12 mouse cellular contexts compared by ENCODE assay signal in genomic region chr10:84757426-84758199, GRCm38 (mm10). TPM values are rescaled to one million over a fixed set of nuclear protein-coding genes. Genes with fewer than 3 reads are reported as not detected.
DNase-seq lines count a peak whose midpoint lies in the region; ATAC-seq lines count a peak whose summit lies in the region.
"Had no signal": no experiment of that assay in that cellular context is flagged by ENCODE, and none has a peak within 500 bp of the region (broad histone marks: within the 10 kb centered on the region; RNA-seq: fewer than 3 reads in every experiment).

No protein-coding gene starts in this region.

- peaks cover 36% of the 10 kb centered on the region for H3K4me1 ChIP-seq in embryonic facial prominence, embryonic 12.5 days
- peaks cover 48% of the 10 kb centered on the region for H3K4me1 ChIP-seq in intestine, embryonic 15.5 days (replicated peaks)
- peaks cover 71% of the 10 kb centered on the region for H3K4me1 ChIP-seq in midbrain, embryonic 13.5 days (replicated peaks)

- peaks cover 91% of the 10 kb centered on the region for H3K27me3 ChIP-seq in embryonic facial prominence, embryonic 12.5 days
- H3K27me3 ChIP-seq in intestine, embryonic 15.5 days (replicated peaks), result peaks cover 88% of the 10 kb centered on the region
- H3K27me3 ChIP-seq in midbrain, embryonic 13.5 days, result peaks cover 41% of the 10 kb centered on the region

- no peak for ATAC-seq in embryonic facial prominence, embryonic 12.5 days (ENCODE audit: insufficient number of reproducible peaks, insufficient read depth, low FRiP score, low TSS enrichment)
- ATAC-seq in intestine, embryonic 15.5 days, result peak; percentile 76
- ATAC-seq in midbrain, embryonic 13.5 days, result no peak

- H3K36me3 ChIP-seq in embryonic facial prominence, embryonic 12.5 days, result no peaks in the 10 kb centered on the region
- H3K36me3 ChIP-seq in intestine, embryonic 15.5 days, result no peaks in the 10 kb centered on the region
- H3K36me3 ChIP-seq in midbrain, embryonic 13.5 days, result no peaks in the 10 kb centered on the region

- DNase-seq in ES-CJ7 (ENCODE audit: low read depth, low spot score), result peak; percentile 24
- no peak for DNase-seq in adrenal gland, postnatal 36 days
- no peak for DNase-seq in ovary, adult 18-20 months (ENCODE audit: low spot score)
- no peak for DNase-seq in adrenal gland, adult 8-10 months
- DNase-seq in heart, adult 8-10 months (ENCODE audit: low spot score), result no peak
- DNase-seq: gastrocnemius, postnatal 25 days; right cerebral cortex, postnatal 4 days had no signal

- H3K4me2 ChIP-seq in embryonic facial prominence, embryonic 12.5 days (replicated peaks), result no peak overlapping the region
- H3K4me2 ChIP-seq in intestine, embryonic 15.5 days (replicated peaks), result no peak overlapping the region; the same call in 1 of the 2 replicates
- peak overlapping the region; percentile 78 for H3K4me2 ChIP-seq in midbrain, embryonic 13.5 days (replicated peaks)

- no peak overlapping the region for H3K9ac ChIP-seq in embryonic facial prominence, embryonic 12.5 days
- H3K9ac ChIP-seq in intestine, embryonic 15.5 days, result no peak overlapping the region
- peak overlapping the region; percentile 74 for H3K9ac ChIP-seq in midbrain, embryonic 13.5 days (replicated peaks)

- peak overlapping the region; percentile 36; the same call in 1 of the 2 replicates for H3K4me3 ChIP-seq in embryonic facial prominence, embryonic 12.5 days
- no peak overlapping the region for H3K4me3 ChIP-seq in intestine, embryonic 15.5 days (replicated peaks)
- H3K4me3 ChIP-seq in midbrain, embryonic 13.5 days (replicated peaks), result peak overlapping the region; percentile 46

- no peaks in the 10 kb centered on the region for H3K9me3 ChIP-seq in embryonic facial prominence, embryonic 12.5 days
- H3K9me3 ChIP-seq in intestine, embryonic 15.5 days, result no peaks in the 10 kb centered on the region
- no peaks in the 10 kb centered on the region for H3K9me3 ChIP-seq in midbrain, embryonic 13.5 days

- WGBS in embryonic facial prominence, embryonic 12.5 days, result 4% methylated on average over 22 of the region's 22 CpGs
- 5% methylated on average over 22 of the region's 22 CpGs for WGBS in intestine, embryonic 15.5 days
- 1% methylated on average over 22 of the region's 22 CpGs for WGBS in midbrain, embryonic 13.5 days

- no peak overlapping the region for H3K27ac ChIP-seq in embryonic facial prominence, embryonic 12.5 days
- H3K27ac ChIP-seq in intestine, embryonic 15.5 days, result no peak overlapping the region
- peak overlapping the region; percentile 92 for H3K27ac ChIP-seq in midbrain, embryonic 13.5 days
- H3K27ac ChIP-seq: kidney, postnatal 0 days had no signal

RNA-seq across cellular contexts. Expression of gene Rfx4, which starts 1.8 kb away (rescaled TPM):
- 1.9 and 2.0 TPM in 2 replicates for polyA plus RNA-seq in embryonic facial prominence, embryonic 12.5 days (2016; fragmentation: Nextera tagmentation; extraction: Ambion mirVana)
- polyA plus RNA-seq in intestine, embryonic 15.5 days (2015; fragmentation: Nextera tagmentation; extraction: Ambion mirVana), result not detected in 2 replicates
- polyA plus RNA-seq in midbrain, embryonic 13.5 days (2015; fragmentation: Nextera tagmentation; extraction: Ambion mirVana), result 29.0 and 34.3 TPM in 2 replicates
- total RNA-seq in adrenal gland, postnatal 36 days (2021), result not detected
- under 1 TPM in 1 of 4 experiments, not detected in 3; 0.07 TPM for total RNA-seq in adrenal gland, adult 8-10 months (2022)
- not detected for total RNA-seq in heart, adult 8-10 months (2022)
- total RNA-seq: gastrocnemius, postnatal 25 days had no signal
- polyA plus RNA-seq: lung, postnatal 0 days had no signal
